Mouse (Mus musculus): Measurements from ENCODE around the gene Gskip.

Gskip gene

DNA sequence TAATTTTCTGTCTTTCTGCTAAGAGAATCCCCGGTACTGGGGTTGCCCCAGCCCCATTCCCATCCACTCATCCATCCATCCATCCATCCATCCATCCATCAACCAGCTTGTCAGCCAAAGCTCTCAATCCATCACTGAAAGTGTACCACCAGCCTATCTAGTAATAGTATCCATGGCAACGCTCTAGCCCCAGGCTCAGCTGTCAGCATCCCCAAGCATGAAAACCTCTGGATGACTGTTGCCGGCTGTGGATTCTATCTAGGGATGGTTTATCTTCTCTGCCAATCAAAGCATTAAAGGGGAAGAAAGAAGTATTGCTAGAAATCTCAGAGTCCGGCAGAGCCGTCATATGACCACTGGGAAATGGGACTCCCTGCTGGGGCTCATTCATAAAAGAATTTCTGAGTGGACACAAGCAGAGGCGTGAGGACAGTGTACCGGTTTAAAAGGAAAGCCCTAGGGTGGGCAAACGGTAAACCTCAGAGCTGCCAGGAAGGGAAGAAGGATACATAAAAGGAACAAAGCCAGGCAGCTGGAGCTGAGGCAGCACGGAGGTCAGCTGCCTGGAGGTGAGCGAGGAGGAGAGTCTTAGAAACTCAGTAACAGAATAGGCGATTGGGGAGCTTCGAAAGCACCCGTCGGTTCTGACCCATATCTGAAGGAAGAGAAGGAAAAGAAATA lies 37.0 kb downstream of the Gskip start:
- DNase-seq (ENCODE audit: low read depth in 1 of 2, low spot score in 2 of 2): no peak

DNA sequence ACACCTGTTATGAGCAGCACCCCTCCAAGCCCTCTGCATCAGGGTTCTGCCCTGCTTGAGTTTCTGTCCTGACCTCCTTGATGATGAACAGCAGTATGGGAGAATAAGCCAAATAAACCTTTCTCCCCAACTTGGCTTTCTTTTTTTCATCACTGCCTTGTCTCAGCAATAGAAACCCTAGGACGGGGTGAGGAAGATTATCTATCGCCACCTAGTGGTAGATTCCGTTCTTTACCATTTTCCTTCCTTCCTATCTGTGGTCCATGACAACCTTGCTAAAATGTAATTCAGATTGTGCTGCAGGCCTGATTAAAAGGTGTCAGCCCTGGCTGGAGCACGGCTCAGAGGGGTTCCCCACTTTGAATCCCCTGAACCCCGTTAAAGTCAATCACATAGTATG lies 38.0 kb downstream of the Gskip start:
- no peak for DNase-seq (ENCODE audit: low read depth in 1 of 2, low spot score in 2 of 2)

DNA sequence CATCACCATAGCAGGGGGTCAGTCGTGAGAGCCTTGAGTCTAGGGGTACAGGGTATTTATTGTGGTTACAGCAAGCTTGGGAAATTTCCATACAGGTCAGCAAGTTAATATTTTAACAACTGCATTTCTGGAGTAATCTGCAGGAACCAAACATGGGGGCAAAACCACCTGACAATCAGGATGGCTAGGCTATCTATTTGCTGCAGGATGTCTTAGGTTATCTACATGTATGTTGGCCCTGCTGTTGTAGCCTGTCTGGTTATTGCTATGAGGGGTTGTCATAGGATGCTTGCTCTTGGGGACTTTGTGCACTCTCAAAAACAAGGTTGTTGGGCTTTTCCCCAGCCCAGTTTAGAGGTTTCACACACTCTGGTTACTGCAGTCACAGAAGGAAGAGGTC lies 40.0 kb downstream of the Gskip start:
- DNase-seq (ENCODE audit: low read depth in 1 of 2, low spot score in 2 of 2): no peak

DNA sequence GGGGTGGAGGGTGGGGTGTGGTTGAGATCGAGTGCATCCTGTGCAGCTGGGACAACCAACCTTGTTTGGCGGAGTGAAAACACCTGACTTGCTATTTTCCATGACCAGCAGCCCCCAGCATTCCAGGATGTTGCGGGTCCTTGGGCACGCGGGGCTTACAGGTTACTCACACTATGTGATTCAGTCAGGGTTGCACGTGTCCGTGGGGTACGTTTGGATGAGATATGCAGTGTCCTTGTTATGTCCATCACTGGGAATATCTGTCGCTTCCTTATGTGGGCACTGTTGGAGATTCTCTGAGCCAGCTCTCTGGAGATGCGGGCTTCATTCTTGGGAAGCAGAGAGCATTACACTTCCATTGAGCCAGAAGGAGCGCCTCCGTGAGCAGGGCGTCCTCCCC lies 41.1 kb downstream of the Gskip start:
- DNase-seq (ENCODE audit: low read depth in 1 of 2, low spot score in 2 of 2): no peak

DNA sequence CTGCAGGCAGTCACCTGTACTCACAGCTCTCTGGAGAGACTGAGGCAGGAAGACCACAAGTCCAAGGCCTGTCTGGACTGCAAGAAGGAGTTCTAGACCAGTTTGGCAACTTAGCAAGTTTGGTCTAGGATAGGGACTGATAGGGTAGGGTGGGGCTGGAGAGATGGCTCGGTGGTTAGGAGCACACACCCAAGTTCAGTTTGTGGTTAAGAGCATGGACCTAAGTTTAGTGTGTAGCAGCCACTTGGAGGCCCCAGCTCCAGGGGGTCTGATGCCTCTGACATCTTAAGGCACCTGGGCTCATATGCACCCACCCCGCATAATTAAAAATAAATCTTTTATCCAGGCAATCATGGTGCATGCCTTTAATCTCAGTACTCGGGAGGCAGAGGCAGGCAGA lies 42.6 kb downstream of the Gskip start:
- DNase-seq (ENCODE audit: low read depth in 1 of 2, low spot score in 2 of 2): no peak

DNA sequence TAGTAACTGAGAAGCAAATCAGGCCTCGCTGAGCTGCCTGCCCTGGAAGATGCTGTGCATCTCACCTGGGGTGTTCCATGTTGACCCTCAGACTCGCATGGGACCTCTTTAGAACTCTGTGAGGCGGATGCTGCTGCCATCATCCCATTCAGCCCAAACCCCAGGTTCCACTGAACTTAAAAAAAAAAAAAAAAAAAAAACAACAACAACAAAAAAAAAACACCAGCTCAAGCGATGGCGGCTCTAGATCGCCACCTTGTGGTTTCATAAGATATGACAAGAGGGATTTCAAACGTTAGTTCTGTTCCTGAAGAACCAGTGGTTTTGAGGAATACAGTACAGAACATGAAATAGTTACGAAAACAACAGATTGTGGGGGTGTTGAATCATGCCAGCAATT lies 43.3 kb downstream of the Gskip start:
- no peak for DNase-seq (ENCODE audit: low read depth in 1 of 2, low spot score in 2 of 2)

DNA sequence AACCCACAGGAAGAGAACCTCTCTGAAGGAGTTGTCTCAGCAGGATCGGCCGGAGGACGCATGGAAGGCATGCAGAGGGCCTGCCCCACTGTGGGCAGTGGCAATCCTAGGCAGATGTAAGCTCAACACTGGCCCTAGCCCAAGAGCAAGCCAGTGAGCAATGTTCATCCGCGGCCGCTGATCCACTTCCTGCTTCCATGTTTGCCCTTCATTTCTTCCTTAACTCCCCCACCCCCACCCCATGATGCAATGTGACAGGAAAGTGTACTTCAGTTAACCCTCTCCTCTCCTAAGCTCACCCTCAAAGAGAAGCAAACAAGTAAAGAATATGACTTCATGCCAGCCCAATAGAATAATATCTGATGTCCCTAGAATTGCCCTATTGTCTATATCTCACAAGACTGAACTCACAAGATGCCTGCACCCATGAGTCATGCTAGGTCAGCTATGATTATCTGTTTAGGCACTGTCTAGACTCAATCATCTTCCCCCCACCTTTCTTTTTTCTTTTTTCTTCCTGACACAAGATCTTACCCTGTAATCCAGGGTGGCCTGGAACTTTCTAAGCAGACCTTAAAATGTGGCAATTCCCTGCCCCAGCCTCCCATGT lies 46.3 kb downstream of the Gskip start:
- no peak for DNase-seq (ENCODE audit: low read depth in 1 of 2, low spot score in 2 of 2)

DNA sequence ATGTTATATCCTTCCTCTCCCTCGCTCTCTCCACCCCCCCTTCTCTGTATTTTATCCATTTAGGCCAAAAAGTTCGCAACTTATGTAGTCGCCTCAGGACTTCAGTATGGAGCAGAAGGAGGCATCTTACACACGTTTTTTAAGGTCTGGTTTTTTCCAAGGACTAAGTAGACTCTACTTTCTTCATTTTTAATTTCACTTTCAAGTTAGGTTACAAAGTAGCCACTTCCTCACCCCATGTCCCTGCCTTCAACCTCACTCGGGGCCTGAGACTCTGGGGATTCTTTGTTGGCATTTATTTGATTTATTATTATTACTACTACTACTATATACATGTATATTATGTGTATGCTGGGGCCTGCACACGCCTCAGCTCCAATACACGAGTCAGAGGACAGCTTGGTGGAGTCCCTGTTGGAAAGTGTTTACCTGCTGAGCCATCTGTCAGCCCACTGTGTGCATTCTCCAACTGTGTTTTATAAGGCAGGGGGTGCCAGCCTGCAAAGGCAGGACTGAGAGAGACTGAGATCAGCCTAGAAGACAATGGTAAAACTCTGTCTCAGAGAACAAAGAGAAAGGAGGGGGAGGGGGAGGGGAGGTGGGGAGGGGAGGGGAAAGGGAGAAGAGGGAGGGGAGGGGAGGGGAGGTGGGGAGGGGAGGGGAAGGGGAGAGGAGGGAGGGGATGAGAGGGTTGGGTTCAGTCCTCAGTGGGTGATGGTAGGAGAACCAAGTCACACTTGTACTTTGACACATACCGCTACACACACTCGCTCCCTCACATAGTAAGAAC lies 48.9 kb downstream of the Gskip start:
- DNase-seq (ENCODE audit: low read depth in 1 of 2, low spot score in 2 of 2): no peak

DNA sequence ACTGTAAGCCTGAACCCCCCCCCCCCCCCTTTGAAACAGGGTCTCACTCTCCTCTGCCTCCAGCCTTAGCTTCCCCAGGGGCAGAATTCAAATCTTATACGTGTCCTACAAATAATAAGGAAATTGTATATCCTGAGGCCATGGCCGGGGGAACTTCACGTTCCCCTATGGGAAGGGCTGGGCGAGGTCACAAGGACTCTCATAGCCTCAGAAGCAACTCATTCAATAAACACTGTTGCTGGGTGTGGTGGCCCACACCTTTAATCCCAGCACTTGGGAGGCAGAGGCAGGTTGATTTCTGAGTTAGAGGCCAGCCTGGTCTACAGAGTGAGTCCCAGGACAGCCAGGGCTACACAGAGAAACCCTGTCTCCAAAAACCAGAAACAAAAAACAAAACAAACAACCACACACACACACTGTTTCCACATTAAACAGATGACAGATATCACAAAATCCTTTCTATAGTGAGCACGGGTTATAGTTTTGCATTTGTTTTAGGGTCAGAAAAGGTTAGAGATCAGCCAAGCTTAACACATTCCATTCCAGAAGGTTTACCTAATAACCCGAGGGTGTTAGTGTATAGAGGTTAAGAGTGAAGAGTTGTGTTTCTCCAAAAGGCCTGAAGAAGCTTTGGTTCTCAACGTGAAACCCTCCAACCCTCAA lies 50.7 kb downstream of the Gskip start:
- DNase-seq (ENCODE audit: low read depth in 1 of 2, low spot score in 2 of 2): no peak

DNA sequence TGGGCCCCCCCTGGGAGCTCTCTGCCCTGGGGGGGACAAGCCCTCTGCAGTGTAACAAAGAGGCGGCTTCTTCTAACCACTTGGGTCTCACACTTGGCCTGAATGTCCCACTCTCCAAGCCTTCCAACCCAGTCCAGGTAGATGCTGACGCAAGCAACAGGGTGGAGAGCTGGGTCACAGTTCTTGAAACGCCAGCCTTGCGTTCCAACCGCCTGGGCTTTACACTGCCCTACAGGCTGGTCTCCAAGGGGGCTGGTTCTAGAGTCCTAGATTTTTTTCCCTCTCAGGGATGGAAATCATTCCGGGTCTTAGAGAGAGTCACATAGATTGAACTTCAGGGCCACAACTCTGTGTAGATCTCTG lies 51.2 kb downstream of the Gskip start:
- no peak for DNase-seq (ENCODE audit: low read depth in 1 of 2, low spot score in 2 of 2)

DNA sequence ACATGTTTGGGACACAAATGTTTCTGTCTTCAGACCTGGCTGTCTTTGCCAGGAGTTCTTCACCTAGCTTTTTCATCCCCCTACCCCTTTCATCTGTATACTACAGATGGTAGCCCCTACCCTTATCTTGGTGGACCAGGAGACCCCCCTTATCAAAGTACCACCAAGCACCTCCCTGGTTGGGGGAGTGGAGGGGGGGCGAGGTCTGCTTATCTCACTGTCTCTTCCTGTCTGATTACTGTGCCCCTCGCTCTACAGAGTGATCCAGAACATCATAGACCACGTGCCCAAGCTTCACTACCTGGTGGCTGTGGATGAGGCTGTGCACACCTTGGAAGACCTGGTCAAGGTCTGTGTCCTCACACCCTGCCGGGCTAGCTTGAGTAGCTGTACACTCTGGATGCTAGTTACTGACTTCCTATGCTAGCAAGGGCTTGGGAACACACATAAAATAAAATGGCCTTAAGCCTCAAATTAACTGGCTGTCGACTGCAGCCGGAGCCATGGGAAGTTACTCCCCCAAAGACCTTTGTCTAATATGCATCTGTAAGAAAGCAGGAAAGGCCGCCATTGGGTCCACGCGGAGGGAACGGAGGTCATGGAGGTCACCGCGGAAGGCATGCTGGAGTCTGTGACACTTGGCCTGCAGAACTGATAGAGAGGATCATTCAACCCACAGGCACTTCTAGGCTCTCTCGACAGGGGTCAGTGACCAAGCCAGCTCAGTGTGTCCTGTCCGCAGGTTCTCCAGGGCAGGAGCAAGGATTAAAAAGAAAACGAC lies 53.9 kb downstream of the Gskip start:
- no peak for DNase-seq (ENCODE audit: low read depth in 1 of 2, low spot score in 2 of 2)

DNA sequence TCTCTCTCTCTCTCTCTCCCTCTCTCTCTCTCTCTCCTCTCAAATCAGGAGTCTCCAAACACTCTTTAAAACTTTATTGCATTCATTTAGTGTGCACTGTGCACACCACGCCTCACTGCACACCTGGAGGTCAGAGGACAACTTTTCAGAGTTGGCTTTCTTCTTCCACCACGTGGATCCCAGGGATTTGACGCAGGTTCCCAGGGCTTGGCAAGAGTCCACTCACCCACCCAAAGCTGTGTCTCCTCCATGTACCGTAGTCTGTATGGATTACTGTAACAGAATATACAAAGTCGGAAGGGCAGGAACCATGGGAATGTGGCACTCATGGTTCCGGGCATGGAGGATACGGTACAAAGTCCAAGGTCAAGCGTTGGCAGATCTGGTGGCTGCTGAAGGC lies 55.0 kb downstream of the Gskip start:
- no peak for DNase-seq (ENCODE audit: low read depth in 1 of 2, low spot score in 2 of 2)

DNA sequence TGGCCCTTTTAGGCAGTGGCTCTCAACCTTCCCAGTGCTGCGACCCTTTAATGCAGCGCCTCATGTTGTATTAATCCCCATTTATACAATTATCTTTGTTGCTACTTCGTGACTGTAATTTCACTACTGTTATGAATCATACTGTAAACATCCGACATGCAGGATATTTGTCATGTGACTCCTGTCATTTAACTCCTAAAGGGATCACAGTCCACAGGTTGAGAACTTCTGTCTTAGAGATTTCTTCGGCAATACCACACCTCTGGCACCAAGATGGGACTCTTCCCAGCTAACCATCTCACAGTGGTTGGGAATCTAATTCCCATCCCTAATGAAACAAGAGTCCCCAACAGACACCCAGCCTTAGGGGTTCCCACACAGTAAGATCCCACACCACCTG lies 63.5 kb downstream of the Gskip start:
- no peak for DNase-seq (ENCODE audit: low read depth in 1 of 2, low spot score in 2 of 2)
